Mouse (Mus musculus): ENCODE data around the gene Rbbp8nl. TPM values are rescaled to one million over a fixed set of nuclear protein-coding genes. Genes with fewer than 3 reads are reported as not detected.
"Not testable (repeated sequence)": the region's sequence is repeated elsewhere in the genome, so short reads cannot be mapped to it uniquely, and the experiment has no call there.

Gene Rbbp8nl
- polyA plus RNA-seq, 1 experiment: not detected

DNA sequence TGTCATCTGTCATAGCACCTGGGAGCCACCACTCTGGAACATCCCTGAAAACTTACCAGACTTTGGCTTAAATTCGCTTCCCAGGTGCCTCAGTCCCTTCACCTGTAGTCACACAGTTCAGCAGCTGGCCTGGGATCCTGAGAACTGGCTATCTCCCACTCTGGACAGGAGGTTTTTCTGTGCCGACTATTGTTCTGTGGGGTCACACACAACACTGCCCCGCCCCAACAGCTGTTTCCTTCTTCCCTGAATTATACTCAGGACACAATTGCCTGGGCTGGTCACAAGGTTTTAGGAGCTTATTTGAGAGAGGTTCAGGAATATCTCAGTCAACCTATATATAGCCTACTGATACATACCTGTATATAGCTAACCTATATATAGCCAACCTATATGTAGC lies 27.2 kb downstream of the Rbbp8nl start:
- no peak overlapping the region for H3K4me3 ChIP-seq (ENCODE audit: control insufficient read depth, low read depth, low read length)
- TF ChIP-seq CTCF (IDR thresholded peaks at IDR 0.05; ENCODE audit: control insufficient read depth, insufficient read depth, insufficient replicate concordance, low read depth, low read length): no peak
- no peak for TF ChIP-seq POLR2A (IDR thresholded peaks at IDR 0.05; ENCODE audit: control insufficient read depth, low read depth, low read length)
- no peaks in the 10 kb centered on the region; the same call in none of the 2 replicates for H3K36me3 ChIP-seq (ENCODE audit: control insufficient read depth, insufficient read depth, low read length)
- H3K27me3 ChIP-seq (ENCODE audit: control insufficient read depth, insufficient read depth, low read length): no peaks in the 10 kb centered on the region
- peaks cover 2% of the 10 kb centered on the region; the same call in 1 of the 2 replicates for H3K4me1 ChIP-seq (ENCODE audit: control insufficient read depth, insufficient read depth, low read length)
- no peak overlapping the region for H3K27ac ChIP-seq (ENCODE audit: control insufficient read depth, insufficient read depth, low read depth, low read length)

DNA sequence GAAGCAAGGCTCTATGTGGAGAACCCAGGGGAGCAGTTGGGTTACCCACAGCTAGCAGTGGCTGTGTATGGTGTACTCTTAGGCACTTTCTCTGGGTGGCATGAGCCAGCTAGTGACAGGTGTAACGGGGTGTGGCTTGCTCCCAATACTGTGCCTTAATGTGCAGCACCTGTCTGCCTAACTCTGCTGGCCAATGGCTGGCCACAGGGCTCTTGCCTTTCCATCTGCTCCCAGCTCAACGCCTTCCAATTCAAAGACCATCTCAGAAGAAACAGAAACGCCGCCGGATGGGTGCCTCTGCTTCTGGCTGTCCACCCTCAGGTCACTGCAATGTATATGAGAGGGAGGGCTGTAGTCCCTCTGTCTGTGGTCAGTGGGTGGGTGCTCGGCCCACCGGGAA lies 27.8 kb downstream of the Rbbp8nl start:
- Histone ChIP-seq H3K4me3 (ENCODE audit: control insufficient read depth, low read depth, low read length) (no peak overlapping the region), H3K27me3 (ENCODE audit: control insufficient read depth, insufficient read depth, low read length) (no peaks in the 10 kb centered on the region), H3K36me3 (ENCODE audit: control insufficient read depth, insufficient read depth, low read length) (no peaks in the 10 kb centered on the region; the same call in none of the 2 replicates), H3K27ac (ENCODE audit: control insufficient read depth, insufficient read depth, low read depth, low read length) (no peak overlapping the region), H3K4me1 (ENCODE audit: control insufficient read depth, insufficient read depth, low read length) (peaks cover 2% of the 10 kb centered on the region; the same call in 1 of the 2 replicates)
- TF ChIP-seq CTCF (IDR thresholded peaks at IDR 0.05; ENCODE audit: control insufficient read depth, insufficient read depth, insufficient replicate concordance, low read depth, low read length): no peak
- TF ChIP-seq POLR2A (IDR thresholded peaks at IDR 0.05; ENCODE audit: control insufficient read depth, low read depth, low read length): no peak

GRCm38 (mm10) chr2:180260610-180261480 lies 28.8 kb downstream of the Rbbp8nl start:
- Histone ChIP-seq H3K36me3 (ENCODE audit: control insufficient read depth, insufficient read depth, low read length) (no peaks in the 10 kb centered on the region; the same call in none of the 2 replicates), H3K27me3 (ENCODE audit: control insufficient read depth, insufficient read depth, low read length) (no peaks in the 10 kb centered on the region), H3K27ac (ENCODE audit: control insufficient read depth, insufficient read depth, low read depth, low read length) (no peak overlapping the region), H3K4me1 (ENCODE audit: control insufficient read depth, insufficient read depth, low read length) (peaks cover 7% of the 10 kb centered on the region), H3K4me3 (ENCODE audit: control insufficient read depth, low read depth, low read length) (no peak overlapping the region)
- no peak for TF ChIP-seq CTCF (IDR thresholded peaks at IDR 0.05; ENCODE audit: control insufficient read depth, insufficient read depth, insufficient replicate concordance, low read depth, low read length)
- no peak for TF ChIP-seq POLR2A (IDR thresholded peaks at IDR 0.05; ENCODE audit: control insufficient read depth, low read depth, low read length)

GRCm38 (mm10) chr2:180259826-180260609 lies 29.7 kb downstream of the Rbbp8nl start:
- not testable (repeated sequence) for H3K36me3 ChIP-seq (ENCODE audit: control insufficient read depth, insufficient read depth, low read length); H3K27me3 ChIP-seq (ENCODE audit: control insufficient read depth, insufficient read depth, low read length); H3K4me3 ChIP-seq (ENCODE audit: control insufficient read depth, low read depth, low read length); H3K27ac ChIP-seq (ENCODE audit: control insufficient read depth, insufficient read depth, low read depth, low read length)
- peaks cover 10% of the 10 kb centered on the region for H3K4me1 ChIP-seq (ENCODE audit: control insufficient read depth, insufficient read depth, low read length)

DNA sequence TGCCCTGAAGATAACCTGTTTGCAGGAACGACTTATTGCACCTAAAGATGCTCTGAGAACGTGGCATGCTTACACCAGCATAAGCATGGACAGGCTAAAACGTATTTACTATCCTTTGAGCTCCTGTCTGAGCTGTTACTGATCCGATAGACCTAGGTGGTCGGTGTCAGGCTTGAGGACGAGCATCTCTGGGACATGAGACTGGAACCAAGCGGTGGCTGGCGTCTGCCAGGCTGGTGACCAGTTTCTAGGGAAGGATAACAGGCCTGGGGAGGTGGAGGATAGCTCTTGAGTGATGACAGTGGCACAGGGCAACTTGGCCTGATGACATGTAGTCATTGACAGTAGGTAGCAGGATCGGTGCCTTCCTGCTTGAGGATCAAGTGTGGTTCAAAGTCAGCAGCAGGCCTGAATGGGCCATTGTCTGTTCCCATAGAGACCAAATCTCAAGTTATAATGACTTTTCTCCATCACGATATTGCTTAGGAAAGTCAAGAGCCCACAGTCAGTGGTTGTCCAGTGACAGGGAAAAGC lies 30.7 kb downstream of the Rbbp8nl start:
- H3K4me1 ChIP-seq (ENCODE audit: control insufficient read depth, insufficient read depth, low read length): peaks cover 10% of the 10 kb centered on the region
- H3K27me3 ChIP-seq (ENCODE audit: control insufficient read depth, insufficient read depth, low read length); H3K36me3 ChIP-seq (ENCODE audit: control insufficient read depth, insufficient read depth, low read length); H3K27ac ChIP-seq (ENCODE audit: control insufficient read depth, insufficient read depth, low read depth, low read length); H3K4me3 ChIP-seq (ENCODE audit: control insufficient read depth, low read depth, low read length): not testable (repeated sequence)

DNA sequence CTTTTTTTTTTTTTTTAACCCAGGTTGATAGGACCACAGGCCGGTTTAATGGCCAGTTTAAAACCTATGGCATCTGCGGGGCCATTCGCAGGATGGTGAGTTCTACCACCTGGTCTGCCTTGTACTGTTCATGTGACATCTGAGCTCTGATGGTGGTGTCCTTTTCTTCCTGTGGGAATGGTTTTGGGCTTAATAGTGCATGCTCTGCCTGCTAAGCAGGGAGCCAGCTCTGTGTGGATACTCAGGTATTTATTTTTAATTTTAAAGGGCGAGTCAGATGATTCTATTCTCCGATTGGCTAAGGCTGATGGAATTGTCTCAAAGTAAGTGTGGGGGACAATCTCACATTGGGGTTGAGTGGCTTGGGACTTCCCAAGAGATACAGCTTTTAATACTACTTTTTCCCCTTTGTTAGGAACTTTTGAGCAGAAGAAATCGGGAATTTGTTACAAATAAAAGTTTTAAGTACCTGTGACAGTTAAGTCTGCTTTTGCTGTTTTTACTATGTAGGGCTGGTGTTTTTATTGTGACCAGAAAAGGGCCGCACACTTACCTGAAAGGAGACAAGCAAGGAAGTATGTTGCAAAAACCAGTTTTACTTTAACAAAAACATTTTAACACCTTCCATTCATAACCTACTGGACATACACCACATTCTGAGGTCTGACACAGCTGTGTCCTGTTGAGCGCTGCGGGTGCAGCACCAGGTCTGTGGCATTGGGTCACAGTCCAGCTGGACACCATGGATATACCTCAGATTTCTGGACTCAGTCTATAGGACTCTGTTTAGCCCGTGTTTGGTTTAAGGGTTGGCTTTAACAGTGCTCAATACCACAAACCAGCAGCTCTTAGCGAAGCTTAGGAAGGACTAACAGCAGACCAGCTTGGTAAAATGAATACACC lies 31.5 kb downstream of the Rbbp8nl start:
- Histone ChIP-seq H3K36me3 (ENCODE audit: control insufficient read depth, insufficient read depth, low read length) (no peaks in the 10 kb centered on the region; the same call in none of the 2 replicates), H3K4me1 (ENCODE audit: control insufficient read depth, insufficient read depth, low read length) (peaks cover 10% of the 10 kb centered on the region), H3K4me3 (ENCODE audit: control insufficient read depth, low read depth, low read length) (peak overlapping the region; percentile 96), H3K27ac (ENCODE audit: control insufficient read depth, insufficient read depth, low read depth, low read length) (no peak overlapping the region), H3K27me3 (ENCODE audit: control insufficient read depth, insufficient read depth, low read length) (no peaks in the 10 kb centered on the region)
- TF ChIP-seq CTCF (IDR thresholded peaks at IDR 0.05; ENCODE audit: control insufficient read depth, insufficient read depth, insufficient replicate concordance, low read depth, low read length): no peak
- no peak for TF ChIP-seq POLR2A (IDR thresholded peaks at IDR 0.05; ENCODE audit: control insufficient read depth, low read depth, low read length)
